Mouse (Mus musculus) thymus, postnatal 36 days (tissue): ENCODE results near the gene Pigl.
"Not testable (repeated sequence)": the region's sequence is repeated elsewhere in the genome, so short reads cannot be mapped to it uniquely, and the experiment has no call there.

Experiments used
- DNase-seq, 2 experiments: peaks; one replicate each; pipeline ENCODE4 v3.0.0; 2022; ENCODE audit warnings: mixed read lengths in 2 of 2

Pigl gene

GRCm38 (mm10) chr11:62458276-62458724 is at the start of gene Pigl, which contains the start of gene Ncor1:
Gene Pigl, plus strand, starts transcription at chr11:62458460.
Gene Ncor1, minus strand, starts transcription at chr11:62458541.
- peak; percentile 78 to 84 for DNase-seq

- no peak for DNase-seq
Observed at GRCm38 (mm10) chr11:62408848-62409247, 49.4 kb upstream of the Pigl start.

- DNase-seq = no peak
Observed at GRCm38 (mm10) chr11:62409611-62410010, 48.6 kb upstream of the Pigl start.

GRCm38 (mm10) chr11:62415026-62415425 is 43.2 kb upstream of the Pigl start:
- DNase-seq = no peak

GRCm38 (mm10) chr11:62424525-62424924 is 33.7 kb upstream of the Pigl start:
- no peak for DNase-seq

GRCm38 (mm10) chr11:62426266-62426665 is 32.0 kb upstream of the Pigl start:
- DNase-seq = no peak

GRCm38 (mm10) chr11:62427105-62427504 is 31.2 kb upstream of the Pigl start:
- DNase-seq = peak; percentile 57 to 58

GRCm38 (mm10) chr11:62432211-62432610 is 26.0 kb upstream of the Pigl start:
- no peak for DNase-seq

GRCm38 (mm10) chr11:62440670-62441315 is 17.5 kb upstream of the Pigl start:
- no peak for DNase-seq

- no peak for DNase-seq
Observed at GRCm38 (mm10) chr11:62445799-62446198, 12.5 kb upstream of the Pigl start.

GRCm38 (mm10) chr11:62448971-62449370 is 9.3 kb upstream of the Pigl start:
- no peak for DNase-seq

- DNase-seq = no peak
Observed at GRCm38 (mm10) chr11:62455193-62455592, 3.1 kb upstream of the Pigl start.

GRCm38 (mm10) chr11:62456021-62456482 is 2.2 kb upstream of the Pigl start:
- no peak for DNase-seq

- DNase-seq = peak in 1 of 2 experiments; percentile 68
Observed at GRCm38 (mm10) chr11:62456483-62457172, 1.6 kb upstream of the Pigl start.

GRCm38 (mm10) chr11:62457241-62457890 is 894 bp upstream of the Pigl start:
- peak; percentile 92 to 95 for DNase-seq

GRCm38 (mm10) chr11:62457891-62458270 is 379 bp upstream of the Pigl start:
- DNase-seq = no peak

- DNase-seq = no peak
Observed at GRCm38 (mm10) chr11:62458780-62459179, 520 bp downstream of the Pigl start.

- DNase-seq = not testable (repeated sequence)
Observed at GRCm38 (mm10) chr11:62462529-62462928, 4.3 kb downstream of the Pigl start.

- DNase-seq = no peak
Observed at GRCm38 (mm10) chr11:62463225-62463915, 5.1 kb downstream of the Pigl start.

- no peak for DNase-seq
Observed at GRCm38 (mm10) chr11:62464696-62465095, 6.4 kb downstream of the Pigl start.

GRCm38 (mm10) chr11:62465849-62466248 is 7.6 kb downstream of the Pigl start:
- no peak for DNase-seq

GRCm38 (mm10) chr11:62466546-62466945 is 8.3 kb downstream of the Pigl start:
- DNase-seq = peak; percentile 5 to 6

GRCm38 (mm10) chr11:62467289-62467688 is 9.0 kb downstream of the Pigl start:
- DNase-seq = not testable (repeated sequence)
